Mouse (Mus musculus) mouse embryonic stem cell (cell line): ENCODE measurements around the gene Nup160.

ENCODE experiments used
- in situ Hi-C, 2 experiments: fragments of 300-500 bp; cut with MboI; formaldehyde crosslinking; loops; 1 replicate in 1 of 2; 3 replicates in 1 of 2; pipeline ENCODE4 v1.14.3; 2019 to 2020; ENCODE audit warnings: low sequenced_read_pairs in 2 of 2, low pct_unique_long_range_greater_than_20kb in 1 of 2, mixed read lengths in 1 of 2; ENCODE audit not compliant: unreplicated experiment in 1 of 2

Nup160 gene

GRCm38 (mm10) chr2:90677007-90677406, at the start of gene Nup160:
Gene Nup160 (plus strand): TSS chr2:90677215.
- in situ Hi-C loops, result loop anchor here (5.0 kb wide), 1 partner anchor 210 kb away; no protein-coding TSS in a partner anchor

GRCm38 (mm10) chr2:90628261-90628660, 48.8 kb upstream of the Nup160 start:
- in situ Hi-C loops, result no loop called here

- in situ Hi-C loops, result no loop called here
These were observed 47.5 kb upstream of the Nup160 start for GRCm38 (mm10) chr2:90629552-90629951.

- in situ Hi-C loops, result no loop called here
These were observed 44.9 kb upstream of the Nup160 start for GRCm38 (mm10) chr2:90631938-90632733.

GRCm38 (mm10) chr2:90634671-90635070, 42.3 kb upstream of the Nup160 start:
- in situ Hi-C loops, result no loop called here

GRCm38 (mm10) chr2:90635085-90635723, 41.8 kb upstream of the Nup160 start:
- in situ Hi-C loops, result no loop called here

GRCm38 (mm10) chr2:90636853-90637252, 40.2 kb upstream of the Nup160 start:
- in situ Hi-C loops, result no loop called here

- in situ Hi-C loops, result no loop called here
These were observed 37.8 kb upstream of the Nup160 start for GRCm38 (mm10) chr2:90638986-90639746.

- in situ Hi-C loops, result no loop called here
These were observed 37.0 kb upstream of the Nup160 start for GRCm38 (mm10) chr2:90639747-90640699.

GRCm38 (mm10) chr2:90641007-90641709, 35.9 kb upstream of the Nup160 start:
- in situ Hi-C loops, result no loop called here

- in situ Hi-C loops, result no loop called here
These were observed 35.3 kb upstream of the Nup160 start for GRCm38 (mm10) chr2:90641710-90642039.

- in situ Hi-C loops, result no loop called here
These were observed 29.9 kb upstream of the Nup160 start for GRCm38 (mm10) chr2:90647084-90647483.

GRCm38 (mm10) chr2:90649405-90649804, 27.6 kb upstream of the Nup160 start:
- in situ Hi-C loops, result no loop called here

- in situ Hi-C loops, result no loop called here
These were observed 27.1 kb upstream of the Nup160 start for GRCm38 (mm10) chr2:90649965-90650364.

GRCm38 (mm10) chr2:90652101-90652500, 24.9 kb upstream of the Nup160 start:
- in situ Hi-C loops, result no loop called here

- in situ Hi-C loops, result no loop called here
These were observed 24.0 kb upstream of the Nup160 start for GRCm38 (mm10) chr2:90652993-90653392.

- in situ Hi-C loops, result no loop called here
These were observed 21.6 kb upstream of the Nup160 start for GRCm38 (mm10) chr2:90655449-90655848.

- in situ Hi-C loops, result no loop called here
These were observed 18.4 kb upstream of the Nup160 start for GRCm38 (mm10) chr2:90658613-90659012.
